Mouse (Mus musculus) thymus, adult 2 months (tissue): ENCODE data around the gene Agpat2.

Experiments
- CTCF ChIP-seq: fragments of 200-500 bp; IDR thresholded peaks from 2 replicates; pipeline ENCODE4 v1.5.1; 2012; ENCODE audit warnings: mild to moderate bottlenecking, control low read depth, low read length, moderate library complexity, borderline replicate concordance; ENCODE audit not compliant: control insufficient read depth, poor library complexity, insufficient read depth; ENCODE audit errors: extremely low read depth
- POLR2A ChIP-seq: fragments of 200-500 bp; IDR thresholded peaks from 2 replicates; pipeline ENCODE4 v1.6.1; 2012; ENCODE audit warnings: mild to moderate bottlenecking, low read length, control low read depth, moderate library complexity; ENCODE audit not compliant: control insufficient read depth, poor library complexity, insufficient read depth; ENCODE audit errors: extremely low read depth

- no peak for TF ChIP-seq CTCF
- no peak for TF ChIP-seq POLR2A
These were observed 27.8 kb downstream of the Agpat2 start for GRCm38 (mm10) chr2:26576462-26576861.
